Mouse (Mus musculus) myocyte (in vitro differentiated cells): ENCODE results near the gene Opn3.

Experiments
- CEBPB ChIP-seq: IDR thresholded peaks from 2 replicates; pipeline ENCODE4 v1.6.1; 2011; ENCODE audit warnings: mild to moderate bottlenecking, moderate library complexity; ENCODE audit not compliant: poor library complexity, insufficient read depth, severe bottlenecking
- E2F4 ChIP-seq: IDR thresholded peaks from one replicate; pipeline ENCODE4 v1.6.1; 2011; ENCODE audit warnings: mild to moderate bottlenecking, control low read depth, moderate library complexity; ENCODE audit not compliant: insufficient read depth
- MAX ChIP-seq: IDR thresholded peaks from one replicate; pipeline ENCODE4 v1.6.1; 2011; ENCODE audit warnings: low read depth, mild to moderate bottlenecking, control low read depth
- MYOD1 ChIP-seq, 3 experiments: IDR thresholded peaks; one replicate each; pipeline ENCODE4 v1.6.1; 2011; ENCODE audit warnings: control low read depth in 2 of 3, low read depth in 2 of 3, mild to moderate bottlenecking in 2 of 3, moderate library complexity in 1 of 3; ENCODE audit not compliant: insufficient read length in 2 of 3, control insufficient read depth in 1 of 3
- MYOG ChIP-seq, 3 experiments: IDR thresholded peaks; one replicate each; pipeline ENCODE4 v1.6.1; 2011; ENCODE audit warnings: control low read depth in 2 of 3, low read depth in 2 of 3, mild to moderate bottlenecking in 2 of 3; ENCODE audit not compliant: insufficient read length in 2 of 3, control insufficient read depth in 1 of 3, insufficient read depth in 1 of 3
- POLR2A ChIP-seq: IDR thresholded peaks from one replicate; pipeline ENCODE4 v1.6.1; 2011; ENCODE audit warnings: low read depth, mild to moderate bottlenecking, control low read depth, moderate library complexity; ENCODE audit not compliant: insufficient read length
- POLR2AphosphoS2 ChIP-seq: IDR thresholded peaks from one replicate; pipeline ENCODE4 v1.6.1; 2011; ENCODE audit warnings: low read depth, control low read depth; ENCODE audit not compliant: insufficient read length
- REST ChIP-seq: IDR thresholded peaks from one replicate; pipeline ENCODE4 v1.6.1; 2011; ENCODE audit warnings: mild to moderate bottlenecking, control low read depth, moderate library complexity; ENCODE audit not compliant: insufficient read depth, insufficient read length
- SRF ChIP-seq: IDR thresholded peaks from one replicate; pipeline ENCODE4 v1.6.1; 2011; ENCODE audit warnings: low read depth; ENCODE audit not compliant: control insufficient read depth, insufficient read length
- TCF12 ChIP-seq: IDR thresholded peaks from one replicate; pipeline ENCODE4 v1.6.1; 2011; ENCODE audit warnings: mild to moderate bottlenecking, control low read depth; ENCODE audit not compliant: poor library complexity, insufficient read depth, severe bottlenecking
- TCF3 ChIP-seq: IDR thresholded peaks from one replicate; pipeline ENCODE4 v1.6.1; 2011; ENCODE audit warnings: low read depth, control low read depth; ENCODE audit not compliant: insufficient read length
- USF1 ChIP-seq: IDR thresholded peaks from one replicate; pipeline ENCODE4 v1.6.1; 2011; ENCODE audit warnings: low read depth, mild to moderate bottlenecking, control low read depth, moderate library complexity

DNA sequence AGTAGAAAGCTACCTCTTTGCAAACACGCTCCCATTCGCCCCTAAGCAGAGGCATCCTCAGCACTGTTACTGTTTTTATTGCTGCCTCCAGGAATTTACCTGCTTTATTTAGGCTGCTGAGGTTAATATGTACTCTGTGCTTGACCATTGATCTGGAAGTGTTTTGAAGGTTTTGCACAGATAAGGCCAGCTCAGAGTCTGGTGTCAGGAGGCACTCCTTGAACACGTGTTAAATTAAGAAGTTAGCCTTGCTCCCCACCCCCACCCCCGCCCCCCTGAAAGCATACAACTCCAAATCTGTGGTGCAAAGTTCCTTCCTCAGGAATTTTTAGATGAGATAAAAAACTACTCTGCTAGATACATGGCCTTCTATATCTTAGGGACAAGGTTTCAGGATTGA, 8.6 kb upstream of the Opn3 start:
- TF ChIP-seq USF1: no peak
- TF ChIP-seq POLR2A: no peak
- no peak for TF ChIP-seq MAX
- TF ChIP-seq CEBPB: no peak
- TF ChIP-seq MYOD1 (IDR thresholded peaks at IDR 0.05; ENCODE audit: control insufficient read depth in 1 of 3, insufficient read length in 2 of 3, low read depth in 2 of 3): no peak
- no peak for TF ChIP-seq POLR2AphosphoS2
- no peak for TF ChIP-seq TCF3
- TF ChIP-seq MYOG (IDR thresholded peaks at IDR 0.05; ENCODE audit: control insufficient read depth in 1 of 3, insufficient read depth in 1 of 3, insufficient read length in 2 of 3, low read depth in 2 of 3): no peak
- no peak for TF ChIP-seq E2F4
- TF ChIP-seq TCF12: no peak
- TF ChIP-seq SRF: no peak
- no peak for TF ChIP-seq REST
